Mouse (Mus musculus) left cerebral cortex, postnatal 14 days (tissue): ENCODE data around the gene Wdr78. TPM values are rescaled to one million over a fixed set of nuclear protein-coding genes. Genes with fewer than 3 reads are reported as not detected.

Experiments
- DNase-seq, 2 experiments: peaks; one replicate each; pipeline ENCODE4 v3.0.0; 2021 to 2022; ENCODE audit warnings: low spot score in 2 of 2, mixed read lengths in 1 of 2
- intact Hi-C: fragments of 180-260 bp; cut with DNase I; formaldehyde crosslinking; loops from one replicate; pipeline ENCODE4 v1.15.1; 2025
- total RNA-seq, 2 experiments: library from RNA; stranded (reverse); gene quantifications; 2 replicates each; pipeline ENCODE4 v1.2.3; 2021

Gene Wdr78
- total RNA-seq, 2 experiments from 2014 or later: 10.5 to 11.0 TPM

DNA sequence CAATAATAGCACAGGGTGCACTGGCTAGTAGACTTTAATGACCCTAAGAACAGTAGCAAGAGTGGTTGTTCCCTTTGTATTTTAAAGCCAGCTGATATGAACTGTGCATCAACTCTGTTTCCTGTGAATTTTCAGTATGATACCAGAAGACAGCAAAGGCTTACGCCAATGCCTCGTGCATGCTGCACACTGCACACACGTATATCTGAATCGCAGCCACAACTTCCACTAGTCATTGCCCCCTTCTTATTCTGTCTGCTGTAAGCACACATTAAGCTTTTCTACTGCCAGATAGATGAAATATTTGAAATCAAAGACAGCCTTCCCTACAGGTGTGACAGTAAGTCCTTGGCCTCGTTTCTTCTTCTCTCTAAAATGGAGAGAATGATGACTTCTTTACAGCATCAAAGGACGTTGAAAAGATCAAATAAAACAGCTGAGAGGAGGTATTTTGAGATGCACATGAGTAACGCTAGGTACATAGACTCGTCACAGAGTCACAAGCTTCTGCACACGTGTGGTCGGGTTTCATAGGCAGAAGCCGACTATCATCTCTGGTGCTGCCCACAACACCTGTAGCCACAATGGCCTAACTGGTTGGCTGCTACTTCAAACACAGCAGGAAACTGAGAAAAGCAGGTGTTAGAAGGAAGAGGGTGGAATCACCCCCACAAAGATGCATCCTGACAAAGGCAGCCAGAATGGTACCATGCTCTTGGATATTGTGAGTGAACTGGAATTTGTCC, 123.6 kb downstream of the Wdr78 start:
- intact Hi-C loops: no loop called here

DNA sequence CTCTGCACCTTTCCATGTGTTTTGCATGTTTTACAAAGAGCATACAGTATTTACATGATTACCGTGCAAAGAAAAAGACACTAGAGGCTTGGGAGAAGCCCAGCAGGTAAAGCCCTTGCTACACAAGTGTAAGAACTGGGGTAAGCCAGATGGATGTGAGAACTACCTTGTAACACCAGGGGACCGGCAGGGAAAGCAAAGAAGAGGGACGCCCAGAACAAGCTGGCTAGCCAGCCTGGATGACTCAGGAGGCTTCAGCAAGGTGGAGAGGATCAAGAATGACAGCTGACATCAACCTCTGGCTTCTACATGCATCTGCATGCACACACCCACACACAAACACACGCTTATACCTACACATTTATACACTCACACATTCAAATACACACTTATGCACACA, 124.3 kb downstream of the Wdr78 start:
- DNase-seq: no peak
- intact Hi-C loops: no loop called here

More for the DNA sequence above, 123.6 kb downstream of the Wdr78 start:
- no peak for DNase-seq

DNA sequence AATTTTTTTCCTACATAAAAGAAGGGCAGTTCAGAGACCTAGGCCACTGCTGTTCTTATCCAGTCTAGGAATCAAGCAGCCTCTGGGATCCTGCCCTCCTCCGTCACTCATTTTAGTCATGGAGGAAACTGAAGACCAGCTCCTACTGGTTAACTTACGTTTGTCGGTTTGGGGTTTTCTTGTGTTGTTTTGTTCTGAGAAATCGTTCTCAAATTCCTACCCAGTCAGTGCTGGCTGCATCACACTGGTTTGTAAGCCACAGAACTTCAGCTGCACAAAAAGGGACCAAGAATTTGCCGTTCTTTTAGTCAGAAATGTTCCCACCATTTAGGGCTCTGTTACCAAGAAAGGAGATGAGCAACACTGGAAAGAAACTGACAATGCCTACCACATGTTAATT, 125.0 kb downstream of the Wdr78 start:
- intact Hi-C loops: loop anchor here (10.0 kb wide), 2 partner anchors 125 to 355 kb away; partner anchors contain the start of genes Mier1 and Wdr78
- no peak for DNase-seq

DNA sequence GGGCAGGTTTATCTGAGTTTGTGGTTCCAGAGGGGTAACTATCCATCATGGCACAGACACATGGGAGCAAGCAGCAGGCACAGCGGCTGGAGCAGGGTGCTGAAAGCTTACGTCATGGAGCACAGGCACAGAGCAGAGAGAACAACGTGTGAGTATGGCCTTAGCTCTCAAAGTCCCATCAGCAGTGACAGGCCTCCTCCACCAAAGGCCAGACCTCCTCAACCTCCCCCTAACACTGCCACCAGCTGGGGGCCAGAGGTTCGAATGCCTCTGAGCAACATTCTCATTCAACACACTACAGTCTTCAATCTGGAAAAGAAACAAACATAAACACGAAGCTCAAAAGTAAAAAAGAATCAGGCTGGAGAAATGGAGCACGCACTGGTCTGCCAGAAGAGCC, 125.8 kb downstream of the Wdr78 start:
- intact Hi-C loops: loop anchor here (10.0 kb wide), 2 partner anchors 126 to 356 kb away; partner anchors contain the start of genes Mier1 and Wdr78
- DNase-seq: no peak

Other genes with a start within 250 kb of the Wdr78 start
- under 1 TPM; 0.66 to 0.72 TPM for gene Tctex1d1, start 135.9 kb downstream of the Wdr78 start, total RNA-seq
- gene Insl5, start 87.7 kb downstream of the Wdr78 start, total RNA-seq: 1 to 10 TPM in 1 of 2 experiments, under 1 TPM in 1; 0.63 to 1.1 TPM
- 10 to 100 TPM; 43.1 to 46.0 TPM for gene Mier1, start 165 bp downstream of the Wdr78 start, total RNA-seq
- 10 to 100 TPM; 12.6 to 14.6 TPM for gene Slc35d1, start 100.6 kb upstream of the Wdr78 start, total RNA-seq
- not detected for gene 4921539E11Rik, start 176.3 kb upstream of the Wdr78 start, total RNA-seq
- 1 to 10 TPM; 6.1 to 9.5 TPM for gene Oma1, start 199.3 kb upstream of the Wdr78 start, total RNA-seq